Mouse (Mus musculus) olfactory bulb, adult 2 months (tissue): ENCODE measurements at regions not wholly inside any gene's neighbourhood (a gene's known extent, or its start where the extent isn't known, plus 50 kb on each side); places are given as distances from the start of the nearest gene placed in this dataset.

Source experiments
- CTCF ChIP-seq: fragments of 200-500 bp; IDR thresholded peaks from 2 replicates; pipeline ENCODE4 v1.5.1; 2012; ENCODE audit warnings: low read depth, mild to moderate bottlenecking, low read length, moderate library complexity; ENCODE audit not compliant: insufficient read depth
- POLR2A ChIP-seq: fragments of 200-500 bp; IDR thresholded peaks from 2 replicates; pipeline ENCODE4 v1.6.1; 2012; ENCODE audit warnings: mild to moderate bottlenecking, low read depth, low read length, moderate library complexity; ENCODE audit not compliant: insufficient read depth

DNA sequence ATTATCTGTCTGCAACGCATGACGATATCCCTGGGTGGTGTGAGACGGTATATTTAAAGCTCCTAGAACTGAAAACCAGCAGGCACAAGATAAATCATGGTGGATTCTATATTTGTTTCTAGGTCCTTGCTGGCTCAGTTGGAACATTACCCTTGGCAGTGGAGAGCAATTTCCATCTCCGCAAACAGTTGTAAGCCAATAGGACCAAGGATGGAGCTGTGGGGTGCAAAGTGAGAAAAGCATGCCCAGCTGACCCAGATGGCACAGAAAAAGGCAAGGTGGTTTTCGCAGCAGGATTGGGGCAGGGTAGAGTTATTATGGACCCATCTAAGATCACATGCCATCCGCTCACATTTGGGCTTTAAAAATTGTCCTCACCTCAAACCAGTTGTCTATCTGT is 1683.8 kb upstream of the Gm6569 start:
- TF ChIP-seq POLR2A: no peak
- no peak for TF ChIP-seq CTCF
